In the genomic region with DNA sequence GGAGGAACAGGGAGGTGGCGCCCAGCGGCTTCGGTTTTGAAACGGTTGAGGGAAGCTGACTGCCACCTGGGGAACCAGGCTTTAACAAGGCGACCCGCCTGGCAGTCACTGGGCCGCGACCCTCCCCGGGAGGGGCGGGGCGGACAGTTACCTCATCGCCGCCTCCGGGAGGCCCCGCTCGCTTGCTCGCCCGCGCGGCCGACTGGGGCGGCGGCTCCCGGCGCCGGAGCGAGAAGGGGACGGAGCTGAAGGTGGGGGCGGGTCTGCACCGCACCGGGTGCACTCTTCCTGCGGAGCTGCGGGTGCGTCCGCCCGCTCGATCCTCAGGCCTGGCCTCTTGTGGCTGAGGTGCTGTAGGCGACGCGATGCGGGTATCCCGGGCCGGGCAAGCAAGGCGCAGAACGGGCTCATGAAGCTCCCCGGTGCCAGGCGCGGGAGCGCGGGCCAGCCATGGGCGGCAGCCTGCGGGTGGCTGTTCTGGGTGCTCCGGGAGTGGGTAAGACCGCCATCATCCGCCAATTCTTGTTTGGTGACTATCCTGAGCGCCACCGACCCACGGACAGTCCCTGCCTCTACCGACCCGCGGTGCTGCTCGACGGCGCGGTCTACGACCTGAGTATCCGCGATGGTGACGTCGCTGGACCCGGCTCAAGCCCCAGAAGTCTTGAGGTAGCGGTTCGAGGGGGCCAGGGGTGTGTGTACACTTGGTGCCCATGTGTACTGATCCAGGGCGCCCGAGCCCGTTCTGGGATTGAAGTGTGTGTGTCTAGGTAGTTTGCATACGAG, we compare ENCODE assay signal across 8 mouse cellular contexts. TPM values are rescaled to one million over a fixed set of nuclear protein-coding genes. Genes with fewer than 3 reads are reported as not detected.
A peak's percentile ranks its signal among the peaks of the same experiment; 100 is the strongest.
DNase-seq lines count a peak whose midpoint lies in the region; ATAC-seq and TF ChIP-seq lines count a peak whose summit lies in the region.

Gene Rasl10a (plus strand): TSS at position 273 of the 786 bp plus-strand sequence.

- H3K27me3 ChIP-seq in heart, postnatal 0 days (ENCODE audit: control insufficient read depth, insufficient read depth, low read length), result peaks cover 46% of the 10 kb centered on the region

- no peaks in the 10 kb centered on the region; the same call in 1 of the 2 replicates for H3K4me1 ChIP-seq in cortical plate, adult 2 months (ENCODE audit: control insufficient read depth, insufficient read depth, low read length)
- peaks cover 26% of the 10 kb centered on the region for H3K4me1 ChIP-seq in heart, postnatal 0 days (ENCODE audit: control insufficient read depth, insufficient read depth)

- no peaks in the 10 kb centered on the region for H3K36me3 ChIP-seq in heart, postnatal 0 days (replicated peaks; ENCODE audit: control insufficient read depth, insufficient read depth, low read length)

- ATAC-seq in frontal cortex, adult (ENCODE audit: low TSS enrichment), result 0 out of 2 replicates have a peak, but pooled peaks have one; percentile 3
- peak; percentile 9; the same call in 1 of the 2 replicates for ATAC-seq in heart, postnatal 0 days (ENCODE audit: insufficient read depth, low read depth)

- H3K4me2 ChIP-seq in heart, postnatal 0 days (ENCODE audit: low read depth, low read length), result peak within 1 kb of the TSS; percentile 97

- H3K27ac ChIP-seq in cortical plate, adult 2 months (ENCODE audit: insufficient read depth, low read length), result peak within 1 kb of the TSS; percentile 66
- H3K27ac ChIP-seq in heart, postnatal 0 days (ENCODE audit: low read depth), result no peak within 1 kb of the TSS

- H3K4me3 ChIP-seq in cortical plate, adult 2 months (ENCODE audit: insufficient read depth, low read length), result peak within 1 kb of the TSS; percentile 77
- H3K4me3 ChIP-seq in heart, postnatal 0 days (ENCODE audit: low read depth, low read length), result peak within 1 kb of the TSS; percentile 56

- TF ChIP-seq EP300 in heart, postnatal 0 days (IDR thresholded peaks at IDR 0.05; ENCODE audit: low read depth), result no peak

- H3K9me3 ChIP-seq in heart, postnatal 0 days (replicated peaks; ENCODE audit: control insufficient read depth, low read length), result no peaks in the 10 kb centered on the region

- H3K9ac ChIP-seq in heart, postnatal 0 days (replicated peaks; ENCODE audit: low read depth, low read length), result peak within 1 kb of the TSS; percentile 31; the same call in 1 of the 2 replicates

- TF ChIP-seq CTCF in cortical plate, adult 2 months (IDR thresholded peaks at IDR 0.05; ENCODE audit: extremely low read depth, insufficient read depth, low read length), result no peak
- no peak for TF ChIP-seq CTCF in heart, postnatal 0 days (IDR thresholded peaks at IDR 0.05; ENCODE audit: low read depth)

- WGBS in heart, postnatal 0 days, result 2% methylated on average over 56 of the region's 77 CpGs

- TF ChIP-seq POLR2A in cortical plate, adult 2 months (IDR thresholded peaks at IDR 0.05; ENCODE audit: extremely low read depth, insufficient read depth, low read length), result no peak

- no peak for DNase-seq in frontal cortex, postnatal 25 days (ENCODE audit: low spot score in 2 of 2)
- DNase-seq in heart, postnatal 0 days (ENCODE audit: low spot score), result no peak
- peak; percentile 53 to 74 for DNase-seq in kidney, postnatal 36 days
- peak; percentile 67 to 76 for DNase-seq in lung, adult 18-20 months
- peak; percentile 59 for DNase-seq in retina, postnatal 1 day
- DNase-seq in cerebellum, postnatal 14 days, result no peak

RNA-seq across cellular contexts. Expression of gene Rasl10a, which starts in this region (rescaled TPM):
- polyA plus RNA-seq in cortical plate, adult 2 months (2012; rRNA removed), result 83.2 and 86.6 TPM in 2 replicates
- 2.7 TPM in 1 of 2 replicates, not detected in the other for total RNA-seq in heart, postnatal 0 days (2014; rRNA removed; ENCODE audit: low replicate concordance)
- polyA plus RNA-seq in heart, postnatal 0 days (2015; fragmentation: Nextera tagmentation; extraction: Ambion mirVana), result 0.85 and 1.1 TPM in 2 replicates

Comparison
In these comparisons a context has a peak if more than half of its experiments do, and no peak if none do; other contexts are left out.
1. RNA of gene Rasl10a (polyA plus RNA-seq): 83.2 to 86.6 TPM in cortical plate, adult 2 months; 0.85 to 1.1 TPM in heart, postnatal 0 days; every median in the first group is over 10 times any median in the second.
2. DNase-seq: peak in kidney, postnatal 36 days (2 of 2), lung, adult 18-20 months (2 of 2) and retina, postnatal 1 day (single experiment); none in frontal cortex, postnatal 25 days (0 of 2), heart, postnatal 0 days (single experiment) and cerebellum, postnatal 14 days (0 of 2).